Mouse (Mus musculus) gastrocnemius, postnatal 14 days (tissue): ENCODE data around the gene St6galnac3. TPM values are rescaled to one million over a fixed set of nuclear protein-coding genes. Genes with fewer than 3 reads are reported as not detected.
A peak's percentile ranks its signal among the peaks of the same experiment; 100 is the strongest.

Source experiments
- DNase-seq: peaks from one replicate; pipeline ENCODE4 v3.0.0; 2021; ENCODE audit warnings: mixed read lengths
- intact Hi-C: fragments of 180-260 bp; cut with DNase I; formaldehyde crosslinking; loops from one replicate; pipeline ENCODE4 v1.15.1; 2025; ENCODE audit warnings: low total_unique reads
- total RNA-seq, 2 experiments: library from RNA; stranded (reverse); gene quantifications; 2 replicates each; pipeline ENCODE4 v1.2.3; 2021

The St6galnac3 gene
- total RNA-seq, 2 experiments from 2014 or later: 2.9 to 4.4 TPM

DNA sequence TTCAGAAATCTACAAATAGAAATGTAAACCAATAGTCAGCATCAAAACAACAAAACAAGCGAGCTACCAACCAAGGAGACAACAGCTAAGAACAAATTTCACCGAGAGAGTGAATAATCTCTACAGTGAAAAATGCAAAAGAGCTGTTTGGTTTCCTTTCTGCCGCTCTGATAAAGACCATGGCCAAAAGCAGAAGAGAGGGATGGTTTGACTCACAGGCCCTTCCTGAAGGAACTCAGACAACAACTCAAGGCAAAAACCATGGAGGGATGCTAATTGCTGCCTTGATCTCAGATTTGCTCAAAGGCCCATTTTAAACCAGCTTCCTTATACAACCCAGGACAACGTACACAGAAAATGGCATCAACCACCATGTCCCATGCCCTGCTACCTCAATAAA lies 437.4 kb downstream of the St6galnac3 start:
- no peak for DNase-seq

DNA sequence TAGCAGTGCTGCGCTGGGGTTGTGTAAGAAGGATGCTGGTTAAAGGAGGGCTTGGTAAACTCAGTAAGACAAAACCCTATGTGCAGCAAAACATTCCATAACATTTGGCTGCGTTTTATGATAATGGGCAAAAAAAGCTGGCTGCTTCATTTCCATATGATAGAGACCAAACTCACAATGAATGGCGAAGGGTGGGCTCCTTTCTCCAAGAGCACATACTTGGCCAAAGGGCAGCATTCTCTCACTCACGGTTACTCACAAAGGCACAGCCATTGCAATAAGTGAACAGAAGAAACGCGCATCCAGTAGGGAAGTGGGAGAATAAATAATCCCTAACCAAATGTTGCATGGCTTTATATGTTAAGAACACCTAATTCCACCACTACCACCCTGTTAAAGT lies 437.9 kb downstream of the St6galnac3 start:
- intact Hi-C loops: no loop called here
- DNase-seq: no peak

More for the DNA sequence above, 437.4 kb downstream of the St6galnac3 start:
- intact Hi-C loops: no loop called here

DNA sequence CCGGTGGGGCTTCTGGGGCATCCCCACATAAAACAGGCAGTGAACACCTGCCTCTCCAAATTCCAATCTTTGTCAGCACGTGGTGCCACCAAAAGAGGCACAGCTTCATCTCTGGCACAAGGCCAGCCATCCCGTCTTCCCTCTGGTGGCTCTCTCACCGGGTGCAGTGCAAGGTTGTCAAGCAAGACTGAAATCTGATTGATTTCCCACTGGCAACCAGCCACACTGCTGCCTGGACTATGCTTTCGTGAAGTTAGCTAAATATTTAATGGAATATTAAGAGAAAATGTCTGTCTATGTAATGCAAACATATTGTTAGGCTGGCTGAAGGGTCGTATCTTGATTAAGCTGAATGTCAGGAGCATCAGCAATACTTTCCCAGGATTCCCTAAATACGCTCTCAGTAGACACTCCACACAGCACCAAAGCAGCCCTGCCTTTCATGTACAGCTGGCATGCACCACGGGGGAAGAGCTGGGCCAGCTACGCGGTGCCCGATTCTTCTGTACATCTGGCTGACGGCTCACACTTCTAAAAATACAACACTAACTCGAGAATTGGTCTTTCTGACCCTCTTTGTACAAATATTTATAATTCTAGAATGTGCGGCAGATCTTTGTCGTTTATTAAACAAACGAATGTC lies 442.7 kb downstream of the St6galnac3 start:
- intact Hi-C loops: no loop called here
- no peak for DNase-seq

- intact Hi-C loops: no loop called here
- DNase-seq: no peak
Measured at GRCm38 (mm10) chr3:153278249-153278648, 446.7 kb downstream of the St6galnac3 start.

DNA sequence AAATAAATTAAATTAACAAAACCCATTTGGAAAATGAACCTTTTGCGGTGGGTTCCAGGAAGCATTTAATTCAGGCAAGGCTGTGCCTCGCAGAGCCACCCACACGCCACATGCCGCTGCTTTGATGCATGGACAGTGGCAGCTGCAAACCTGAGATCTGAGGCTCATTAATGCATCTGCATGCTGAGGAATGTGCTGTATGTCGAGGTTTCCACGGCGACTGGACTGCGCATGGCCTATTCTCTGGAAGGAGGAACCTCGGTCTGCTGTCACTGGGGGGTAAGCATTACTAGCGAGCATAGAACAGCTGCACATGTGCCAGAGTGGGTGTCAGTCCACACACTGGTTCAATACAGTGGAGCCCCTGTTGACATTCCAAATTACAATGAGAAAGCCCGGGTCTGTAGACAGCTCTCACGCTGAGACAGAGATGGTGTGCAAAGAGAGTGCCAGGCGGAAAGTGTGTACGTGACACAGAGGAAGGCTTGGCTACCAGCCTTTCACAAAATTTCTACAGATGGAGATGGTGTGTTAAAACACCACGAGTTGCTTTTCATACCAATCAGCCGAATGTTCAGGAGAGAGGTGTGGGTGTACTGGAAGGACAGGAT lies 447.5 kb downstream of the St6galnac3 start:
- intact Hi-C loops: no loop called here
- no peak for DNase-seq

DNA sequence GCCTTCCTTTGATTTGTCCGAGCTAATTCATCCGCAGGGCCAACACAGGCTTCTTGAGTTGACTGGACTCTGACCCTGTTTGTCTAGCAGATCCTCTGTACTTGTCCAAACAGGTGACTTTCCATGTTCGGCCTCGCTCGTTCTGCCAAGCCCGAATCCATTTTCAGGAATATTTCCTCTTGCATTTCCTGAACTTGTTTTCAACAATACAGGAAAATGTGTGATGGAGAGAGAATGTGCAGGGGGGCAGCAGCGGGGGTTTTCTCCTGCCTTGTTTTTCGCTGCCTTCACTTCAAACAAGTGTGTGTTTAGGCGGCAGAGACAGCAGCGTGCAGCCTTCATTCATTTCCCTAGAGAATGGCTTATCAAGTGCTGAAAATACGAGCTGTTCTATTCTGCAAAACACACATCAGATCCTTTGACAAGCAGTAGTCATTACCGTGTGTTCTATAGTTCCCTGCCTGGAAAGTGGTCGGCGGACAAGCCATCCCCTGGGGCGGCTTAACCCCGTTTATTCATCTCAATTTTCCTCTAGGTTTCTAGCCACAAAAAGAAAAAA lies 448.1 kb downstream of the St6galnac3 start:
- DNase-seq: no peak
- intact Hi-C loops: no loop called here

GRCm38 (mm10) chr3:153276101-153276829 lies 448.7 kb downstream of the St6galnac3 start:
- DNase-seq: no peak
- intact Hi-C loops: no loop called here

- DNase-seq: no peak
- intact Hi-C loops: no loop called here
Measured at GRCm38 (mm10) chr3:153272241-153272640, 452.7 kb downstream of the St6galnac3 start.

GRCm38 (mm10) chr3:153267397-153267796 lies 457.6 kb downstream of the St6galnac3 start:
- no peak for DNase-seq
- intact Hi-C loops: no loop called here

DNA sequence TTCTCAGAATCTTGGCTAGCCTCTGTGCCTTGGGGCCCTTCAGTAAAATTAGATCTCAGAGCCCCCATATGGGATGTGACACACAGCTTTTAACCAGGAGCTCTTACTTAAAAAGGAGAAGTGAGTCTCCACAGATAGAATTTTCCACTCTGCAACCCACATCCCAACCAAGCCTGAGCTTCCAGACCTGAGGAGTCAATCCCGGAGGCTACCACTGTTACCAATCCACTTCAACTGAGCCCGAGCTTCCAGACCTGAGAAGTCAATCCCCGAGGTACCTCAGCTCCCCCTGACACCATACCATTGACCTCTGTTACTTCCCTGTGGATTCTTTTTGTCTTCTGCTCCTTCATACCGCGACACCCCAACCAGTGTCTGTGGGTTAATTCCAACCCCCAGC lies 463.0 kb downstream of the St6galnac3 start:
- no peak for DNase-seq
- intact Hi-C loops: no loop called here

- no peak for DNase-seq
- intact Hi-C loops: no loop called here
Measured at GRCm38 (mm10) chr3:153260225-153260933, 464.6 kb downstream of the St6galnac3 start.

- DNase-seq: no peak
- intact Hi-C loops: no loop called here
Measured at GRCm38 (mm10) chr3:153255910-153256309, 469.1 kb downstream of the St6galnac3 start.

DNA sequence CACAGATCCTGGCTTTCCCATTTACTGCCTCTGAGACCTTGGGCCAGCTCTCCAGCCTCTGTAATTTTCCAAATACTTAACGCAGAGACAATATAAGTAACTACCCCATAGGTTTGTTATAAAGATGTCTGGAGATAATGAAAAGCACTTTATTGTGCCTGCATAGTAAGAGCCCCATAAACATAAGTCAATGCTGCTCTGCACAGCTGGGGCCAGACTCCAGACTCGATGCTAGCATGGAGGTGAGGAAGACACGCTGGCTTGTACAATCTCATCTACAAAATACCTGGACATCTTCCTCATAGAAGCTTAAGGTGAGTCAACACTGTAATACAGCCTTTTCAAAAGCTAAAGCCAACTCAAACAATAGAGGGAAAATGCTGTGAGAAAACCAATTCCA lies 473.3 kb downstream of the St6galnac3 start:
- intact Hi-C loops: no loop called here

DNA sequence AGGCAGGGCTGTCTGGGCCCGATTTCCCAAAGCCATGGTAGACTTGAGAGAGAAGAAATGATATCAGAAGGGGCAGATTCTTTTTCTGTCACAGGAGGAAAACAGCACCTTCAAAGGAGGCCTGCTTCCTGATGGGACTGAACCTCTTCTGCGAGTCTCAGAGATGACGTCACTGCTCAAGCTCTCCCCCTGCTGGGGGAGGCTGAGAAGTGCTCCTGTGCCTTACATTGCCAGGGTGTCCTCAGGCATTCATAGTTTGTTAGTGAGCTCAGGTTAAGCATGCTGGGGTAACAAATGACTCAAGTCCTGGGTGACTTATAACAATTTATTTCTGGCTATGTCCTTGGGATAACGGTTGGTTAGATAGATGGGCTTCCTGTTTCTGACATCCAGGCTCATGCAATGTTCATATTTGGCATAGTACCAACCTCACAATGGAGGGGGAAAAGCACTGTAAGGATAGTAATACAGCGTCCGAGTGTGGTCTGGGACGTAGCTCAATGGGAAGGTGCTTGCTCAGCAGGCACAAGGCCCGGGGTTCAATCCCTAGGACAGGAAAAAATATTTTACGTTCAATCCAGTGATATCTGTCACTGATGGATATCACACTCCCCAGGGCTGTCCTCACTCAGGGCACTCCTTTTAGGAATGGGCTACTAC lies 474.2 kb downstream of the St6galnac3 start:
- intact Hi-C loops: no loop called here
- peak; percentile 69 for DNase-seq

More for the DNA sequence above, 473.3 kb downstream of the St6galnac3 start:
- no peak for DNase-seq

DNA sequence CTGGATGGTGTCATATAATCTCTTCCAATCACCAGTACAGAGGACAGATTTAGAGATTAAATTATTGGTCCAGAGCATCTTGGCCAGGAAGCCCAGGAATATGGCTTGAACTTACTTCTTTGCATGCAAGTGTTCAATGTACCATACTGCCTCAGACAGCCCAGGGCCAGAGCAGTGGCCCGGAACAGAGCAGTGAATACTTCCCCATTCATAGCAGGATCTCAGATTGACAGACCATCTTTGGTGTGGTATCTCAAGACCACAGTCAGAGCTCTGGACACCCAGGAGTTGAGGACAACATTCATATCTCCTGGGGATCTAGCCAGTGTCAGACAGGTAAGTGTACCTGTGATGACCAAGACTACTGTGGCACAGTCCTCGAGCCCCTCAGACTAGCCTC lies 476.1 kb downstream of the St6galnac3 start:
- intact Hi-C loops: no loop called here

DNA sequence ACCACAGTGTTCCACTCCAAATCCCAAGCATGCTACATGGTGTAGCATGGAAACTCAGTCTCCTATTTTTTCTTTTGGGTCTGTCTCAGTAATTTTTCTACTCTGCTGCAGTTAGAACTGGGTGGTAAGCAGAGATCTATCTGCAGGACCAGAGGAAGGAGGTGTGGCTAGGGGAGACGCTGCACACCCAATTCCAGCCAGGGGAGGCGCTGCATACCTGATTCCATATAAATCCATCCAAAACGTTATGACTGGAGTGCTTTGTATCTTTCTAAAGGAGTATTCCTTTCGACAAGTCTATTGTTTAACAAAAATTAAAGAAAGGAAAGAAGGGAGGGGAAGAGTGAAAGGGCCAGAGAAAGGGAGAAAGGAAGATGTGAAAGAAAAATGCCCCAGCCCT lies 476.9 kb downstream of the St6galnac3 start:
- DNase-seq: no peak
- intact Hi-C loops: no loop called here

More for the DNA sequence above, 476.1 kb downstream of the St6galnac3 start:
- no peak for DNase-seq

GRCm38 (mm10) chr3:153242524-153242923 lies 482.4 kb downstream of the St6galnac3 start:
- intact Hi-C loops: no loop called here

GRCm38 (mm10) chr3:153241134-153241533 lies 483.8 kb downstream of the St6galnac3 start:
- no peak for DNase-seq
- intact Hi-C loops: no loop called here

More at GRCm38 (mm10) chr3:153242524-153242923, 482.4 kb downstream of the St6galnac3 start:
- no peak for DNase-seq

- intact Hi-C loops: no loop called here
- no peak for DNase-seq
Measured at GRCm38 (mm10) chr3:153240366-153240765, 484.6 kb downstream of the St6galnac3 start.
